Mouse (Mus musculus) spleen, adult 2 months (tissue): ENCODE data around the gene Rpl39l.

Source experiments
- CTCF ChIP-seq: fragments of 200-500 bp; IDR thresholded peaks from 2 replicates; pipeline ENCODE4 v1.5.1; 2011; ENCODE audit warnings: mild to moderate bottlenecking, inconsistent platforms; ENCODE audit not compliant: insufficient read depth, insufficient read length, insufficient replicate concordance; ENCODE audit errors: extremely low read depth
- POLR2A ChIP-seq: fragments of 200-500 bp; IDR thresholded peaks from 2 replicates; pipeline ENCODE4 v1.6.1; 2011; ENCODE audit warnings: low read depth, low read length, inconsistent platforms

DNA sequence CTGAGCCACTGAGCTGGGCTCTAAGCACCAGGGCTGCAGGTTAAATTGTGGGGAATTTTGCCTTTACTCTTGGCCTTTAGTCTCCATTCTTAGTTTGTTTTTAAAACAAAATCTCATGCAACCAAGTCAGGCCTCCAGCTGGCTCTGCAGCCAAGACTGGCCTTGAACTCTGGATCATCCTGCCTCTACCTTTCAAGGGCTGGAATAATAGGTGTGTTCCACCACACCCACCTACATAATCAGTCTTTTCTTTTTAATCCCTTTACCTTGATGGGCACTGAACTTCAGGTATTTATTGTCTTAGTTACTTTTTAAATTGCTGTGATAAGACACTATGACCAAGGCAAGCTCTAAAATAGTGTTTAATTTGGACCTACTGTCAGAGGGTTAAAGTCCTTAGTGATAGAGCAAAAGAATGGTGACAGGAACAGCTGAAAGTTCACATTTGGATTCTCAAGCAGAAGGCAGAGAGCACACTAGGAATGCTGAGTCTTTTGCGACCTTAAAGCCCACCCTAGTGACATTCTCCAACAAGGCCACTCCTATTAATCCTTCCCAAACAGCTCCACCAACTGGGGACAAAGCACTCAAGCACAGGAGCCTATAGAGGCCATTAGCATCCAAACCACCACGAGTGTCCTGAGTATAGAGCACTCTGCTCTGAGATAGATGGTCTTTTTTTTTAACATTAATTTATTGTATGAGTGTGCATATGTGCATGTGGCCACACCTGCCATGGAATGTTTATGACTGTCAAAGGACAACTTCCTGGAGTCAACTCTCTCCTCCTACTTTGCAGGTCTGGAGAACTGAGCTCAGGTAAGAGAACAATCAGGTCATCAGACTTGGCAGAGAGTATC lies 40.7 kb upstream of the Rpl39l start:
- TF ChIP-seq CTCF, result no peak
- no peak for TF ChIP-seq POLR2A
